Mouse (Mus musculus): ENCODE measurements around the gene Pacs1.
"Not testable (repeated sequence)": the region's sequence is repeated elsewhere in the genome, so short reads cannot be mapped to it uniquely, and the experiment has no call there.

Gene Pacs1

DNA sequence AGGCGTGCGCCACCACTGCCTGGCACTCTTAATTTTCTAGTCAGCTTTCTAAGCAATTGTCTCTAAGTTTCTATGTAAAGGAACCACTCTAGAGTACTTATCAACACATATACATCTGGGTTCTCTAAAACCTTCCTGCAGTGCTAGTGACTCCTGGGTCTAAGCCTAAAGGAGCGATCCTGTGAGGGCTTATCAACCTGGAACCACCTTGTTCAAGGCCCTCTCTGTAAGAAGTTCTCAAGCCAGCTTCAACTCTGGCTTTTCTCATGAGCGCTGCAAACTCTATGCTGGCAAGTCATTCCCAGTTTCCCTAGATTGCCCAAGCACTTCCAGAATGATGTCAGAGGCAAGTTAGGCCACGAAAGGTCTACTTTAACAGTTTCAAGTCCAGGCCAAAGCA, 5.9 kb downstream of the Pacs1 start:
- DNase-seq = no peak

DNA sequence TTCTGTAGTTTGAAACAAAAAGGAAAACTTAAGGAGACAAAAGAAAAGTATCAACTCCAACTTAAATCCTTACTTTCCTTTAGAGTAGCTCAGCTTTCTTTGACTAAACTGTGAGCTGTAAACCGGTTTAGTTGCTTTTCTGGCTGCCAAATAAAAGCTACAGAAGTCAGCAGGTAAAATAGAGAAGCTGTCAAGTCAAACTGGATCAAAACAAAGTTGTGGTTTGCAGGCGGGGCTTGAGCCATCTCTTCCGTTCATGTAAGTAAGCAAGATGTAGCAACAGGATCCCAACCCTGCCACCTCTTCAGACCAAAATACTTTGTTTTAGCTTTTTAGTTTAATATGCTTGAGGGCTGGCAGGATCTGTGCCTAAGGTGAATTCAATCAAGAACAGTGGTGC, 15.8 kb downstream of the Pacs1 start:
- no peak for DNase-seq

- DNase-seq = not testable (repeated sequence)
These were observed 35.9 kb downstream of the Pacs1 start for GRCm38 (mm10) chr19:5236981-5237380.

GRCm38 (mm10) chr19:5232696-5233095, 40.2 kb downstream of the Pacs1 start:
- DNase-seq = no peak

GRCm38 (mm10) chr19:5230110-5230509, 42.8 kb downstream of the Pacs1 start:
- no peak for DNase-seq

DNA sequence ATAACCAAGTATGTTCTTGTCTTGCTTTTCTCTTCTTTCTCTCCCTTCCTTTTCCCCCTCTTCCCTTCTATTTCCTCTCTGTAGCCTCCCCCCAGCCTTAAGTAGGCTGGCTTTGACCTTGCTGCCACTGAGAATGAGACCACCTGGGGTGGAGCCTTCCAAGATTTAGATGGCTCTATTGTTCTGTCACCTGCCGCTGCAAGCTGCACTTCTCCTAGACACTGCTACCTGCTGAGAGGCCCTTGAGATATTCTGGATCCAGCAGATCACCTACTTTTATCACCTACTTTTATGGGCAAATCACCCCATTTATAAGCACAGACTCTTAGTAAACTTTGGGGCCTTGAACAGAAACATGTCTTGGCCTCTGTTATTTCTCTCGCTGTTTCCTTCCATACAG, 48.3 kb downstream of the Pacs1 start:
- DNase-seq = no peak

DNA sequence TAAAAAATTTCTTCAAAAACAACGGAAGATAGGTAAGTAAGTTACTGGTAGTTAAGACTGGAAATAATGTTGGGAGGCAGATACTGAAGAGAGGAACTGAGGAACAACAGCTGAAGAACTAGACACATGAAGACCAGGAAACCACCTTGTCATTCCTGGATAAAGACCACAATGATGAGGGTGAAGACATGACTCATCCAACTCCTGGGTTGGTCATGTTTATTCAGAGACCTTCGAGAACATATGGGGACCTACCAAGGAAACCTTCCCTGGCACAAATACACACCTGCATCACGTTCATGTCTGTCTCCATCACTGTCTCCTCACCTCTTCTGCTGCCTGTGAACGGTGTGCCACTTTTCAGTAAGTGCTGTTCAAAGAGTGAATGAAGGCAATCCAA, 48.8 kb downstream of the Pacs1 start:
- DNase-seq = no peak

DNA sequence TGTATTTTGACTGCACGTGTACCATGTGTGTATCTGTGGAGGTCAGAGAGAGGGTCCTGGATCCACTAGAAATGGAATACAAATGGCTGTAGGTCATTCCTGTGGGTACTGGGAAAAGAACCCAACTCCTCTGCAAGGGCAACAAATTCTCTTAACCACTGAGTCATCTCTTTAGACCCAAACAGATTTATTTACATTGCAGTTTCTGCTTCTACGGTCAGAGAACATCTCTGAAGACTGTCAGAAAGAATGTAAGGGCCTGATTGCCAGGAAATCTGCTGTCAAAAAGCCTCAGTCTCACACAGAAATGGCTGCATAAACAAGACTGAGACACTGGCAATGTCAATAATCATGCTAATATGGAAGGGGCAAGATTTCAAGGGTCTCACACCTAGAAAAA, 51.0 kb downstream of the Pacs1 start:
- no peak for DNase-seq

- not testable (repeated sequence) for DNase-seq
These were observed 51.6 kb downstream of the Pacs1 start for GRCm38 (mm10) chr19:5221219-5221723.

DNA sequence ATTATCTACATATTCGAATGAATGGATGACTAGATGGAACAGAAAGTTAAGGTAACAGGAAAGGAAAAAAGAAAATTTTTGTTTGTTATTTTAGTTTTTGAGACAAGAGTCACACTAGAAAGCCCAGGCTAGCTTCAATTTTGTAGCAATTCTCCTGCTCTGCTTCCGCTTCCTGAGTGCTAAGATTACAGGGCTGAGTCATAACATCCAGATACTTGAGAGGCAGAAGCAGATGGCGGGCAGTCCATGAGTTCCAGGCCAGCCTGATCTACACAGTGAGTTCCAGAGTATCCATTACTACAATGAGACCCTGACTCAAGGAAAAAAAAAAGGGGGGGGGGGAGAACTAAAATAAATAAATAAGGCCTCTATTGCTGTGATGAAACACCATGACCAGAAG, 52.5 kb downstream of the Pacs1 start:
- no peak for DNase-seq

- DNase-seq = no peak
These were observed 71.2 kb downstream of the Pacs1 start for GRCm38 (mm10) chr19:5201691-5202090.

DNA sequence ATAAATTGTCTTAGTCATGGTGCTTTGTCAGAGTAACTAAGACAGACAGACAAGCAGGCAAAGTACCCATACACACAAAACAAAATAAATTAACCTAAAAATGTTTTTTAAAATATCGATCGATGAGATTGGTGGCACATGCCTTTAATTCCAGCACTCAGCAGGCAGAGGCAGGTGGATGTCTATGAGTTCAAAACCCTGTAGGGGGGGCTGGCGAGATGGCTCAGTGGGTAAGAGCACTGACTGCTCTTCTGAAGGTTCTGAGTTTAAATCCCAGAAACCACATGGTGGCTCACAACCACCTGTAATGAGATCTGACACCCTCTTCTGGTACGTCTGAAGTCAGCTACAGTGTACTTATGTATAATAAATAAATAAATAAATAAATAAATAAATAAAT, 72.3 kb downstream of the Pacs1 start:
- not testable (repeated sequence) for DNase-seq

DNA sequence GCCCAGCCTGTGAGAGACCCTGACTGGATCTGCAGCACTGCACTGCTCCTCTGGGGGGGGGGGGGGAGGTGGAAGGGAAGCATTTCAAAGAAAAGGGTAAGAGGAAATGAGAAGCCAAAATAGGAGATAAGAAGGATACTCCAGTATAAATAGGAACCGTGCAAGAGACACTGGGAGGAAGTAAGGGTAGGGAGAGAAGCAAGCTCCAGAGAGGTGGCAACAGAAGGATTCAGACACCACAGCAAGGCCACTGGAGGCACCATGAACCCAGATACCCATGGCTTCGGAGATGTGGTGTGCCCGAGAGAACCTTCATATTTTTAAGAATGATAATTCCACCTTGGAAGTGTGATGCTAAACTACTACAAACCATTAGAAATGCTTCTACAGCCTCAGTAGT, 74.4 kb downstream of the Pacs1 start:
- DNase-seq = no peak

DNA sequence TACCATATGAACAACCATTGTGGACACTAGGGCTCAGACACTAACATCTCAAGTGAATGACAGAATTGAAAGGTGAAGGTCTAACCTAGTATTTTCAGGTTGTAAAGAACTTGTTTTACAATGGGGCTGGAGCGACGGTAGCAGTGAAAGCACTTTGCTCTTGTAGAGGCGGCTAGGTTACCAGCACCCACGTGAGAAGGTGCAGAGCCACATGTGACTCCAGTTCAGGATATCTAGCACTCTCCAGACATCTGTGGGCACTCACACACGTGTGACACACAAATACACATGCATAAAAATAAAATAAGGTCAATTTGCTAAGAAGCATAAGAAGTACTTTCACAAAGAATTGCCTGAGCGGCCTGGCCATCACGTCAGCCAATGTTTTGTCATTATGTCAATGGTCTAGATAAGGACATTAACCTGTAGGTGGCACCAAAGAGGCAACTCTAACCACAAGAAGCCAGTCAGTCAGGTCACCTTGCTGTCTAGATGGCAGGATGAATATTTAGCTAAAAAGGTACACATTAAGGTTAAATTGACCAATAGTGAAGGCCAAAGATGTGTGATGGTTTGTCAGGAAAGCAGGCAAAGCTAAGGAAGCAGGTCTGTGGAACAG, 77.4 kb downstream of the Pacs1 start:
- peak; percentile 50 to 70 for DNase-seq

DNA sequence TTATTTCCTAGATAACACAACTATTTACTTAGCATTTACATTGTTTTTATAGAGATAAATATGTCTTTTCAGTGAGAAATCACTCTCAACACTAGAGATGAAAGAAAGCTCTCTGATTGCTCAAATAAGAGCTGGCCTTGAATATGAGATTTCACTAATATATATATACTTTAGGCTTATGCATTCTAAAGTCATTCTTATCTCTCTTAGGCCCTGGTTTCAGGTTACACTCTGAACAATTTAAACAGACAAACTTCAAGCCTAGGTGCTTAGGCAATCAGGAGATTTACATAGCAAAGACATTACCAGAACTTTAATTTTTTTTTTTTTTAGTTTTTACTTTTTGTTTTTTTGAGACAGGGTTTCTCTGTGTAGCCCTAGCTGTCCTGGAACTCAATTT, 80.5 kb downstream of the Pacs1 start:
- DNase-seq = no peak

- peak; percentile 33 to 60 for DNase-seq
These were observed 85.5 kb downstream of the Pacs1 start for GRCm38 (mm10) chr19:5187439-5187838.

GRCm38 (mm10) chr19:5181926-5182325, 91.0 kb downstream of the Pacs1 start:
- peak in 1 of 2 experiments; percentile 13 for DNase-seq

GRCm38 (mm10) chr19:5178631-5179030, 94.3 kb downstream of the Pacs1 start:
- DNase-seq = no peak

DNA sequence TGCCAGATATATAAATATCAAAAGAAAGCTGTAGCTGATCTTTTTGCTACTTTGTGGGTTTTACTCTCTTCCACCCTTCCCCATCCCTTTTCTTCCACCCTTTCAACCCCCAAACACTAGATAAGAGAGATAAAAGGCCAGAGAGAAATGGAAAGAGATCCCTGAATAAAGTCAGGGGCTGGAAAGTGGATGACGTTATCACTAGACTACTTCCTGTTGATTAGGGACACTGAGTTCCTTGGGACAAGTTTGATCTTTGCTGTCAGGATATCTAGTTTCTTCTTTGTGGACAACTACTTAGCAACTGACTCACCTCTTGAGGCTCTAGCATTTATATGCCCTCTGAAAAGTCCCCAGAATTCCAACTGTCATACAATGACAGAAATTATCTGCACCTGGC, 102.5 kb downstream of the Pacs1 start:
- no peak for DNase-seq

DNA sequence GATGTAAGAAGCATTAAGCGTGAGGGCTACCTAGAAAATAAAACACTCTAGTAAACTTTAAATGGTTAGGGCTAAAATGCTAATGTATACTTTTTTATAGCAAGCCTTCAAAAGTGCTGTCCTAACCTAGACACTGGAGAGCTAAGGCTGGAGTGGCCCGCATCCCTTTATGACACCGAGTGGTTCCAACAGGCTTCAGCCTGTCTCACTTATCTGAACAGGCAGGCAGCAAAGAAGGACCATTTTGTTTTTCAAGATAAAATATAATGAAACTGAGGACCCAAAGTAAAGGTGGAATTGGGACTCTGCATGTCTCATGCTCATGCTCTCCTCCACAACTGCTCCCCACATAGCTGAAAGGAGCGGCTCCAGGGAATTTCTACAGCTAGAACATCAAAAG, 105.4 kb downstream of the Pacs1 start:
- DNase-seq = no peak

- peak; percentile 14 to 16 for DNase-seq
These were observed 108.5 kb downstream of the Pacs1 start for GRCm38 (mm10) chr19:5164380-5164779.

DNA sequence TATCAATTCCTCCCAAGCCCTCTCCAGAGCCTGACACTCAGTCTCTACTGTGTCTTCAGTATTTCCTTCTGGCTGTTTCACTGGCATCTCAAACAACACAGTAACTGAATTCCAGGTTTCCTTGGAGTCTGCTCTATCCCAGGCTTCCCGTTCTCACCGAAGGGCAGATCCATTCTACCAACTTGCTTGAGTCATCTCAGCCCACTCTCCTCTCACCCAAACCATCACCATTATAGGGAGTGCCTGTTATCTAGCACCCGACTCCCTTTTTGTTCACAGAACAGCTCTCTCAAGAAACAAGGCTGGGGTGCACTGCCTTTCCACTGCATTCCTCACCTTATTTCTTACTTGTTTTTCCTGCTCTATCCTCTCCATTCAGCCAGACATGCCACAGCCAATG, 111.0 kb downstream of the Pacs1 start:
- peak in 1 of 2 experiments; percentile 10 for DNase-seq

GRCm38 (mm10) chr19:5152261-5152660, 120.7 kb downstream of the Pacs1 start:
- no peak for DNase-seq

DNA sequence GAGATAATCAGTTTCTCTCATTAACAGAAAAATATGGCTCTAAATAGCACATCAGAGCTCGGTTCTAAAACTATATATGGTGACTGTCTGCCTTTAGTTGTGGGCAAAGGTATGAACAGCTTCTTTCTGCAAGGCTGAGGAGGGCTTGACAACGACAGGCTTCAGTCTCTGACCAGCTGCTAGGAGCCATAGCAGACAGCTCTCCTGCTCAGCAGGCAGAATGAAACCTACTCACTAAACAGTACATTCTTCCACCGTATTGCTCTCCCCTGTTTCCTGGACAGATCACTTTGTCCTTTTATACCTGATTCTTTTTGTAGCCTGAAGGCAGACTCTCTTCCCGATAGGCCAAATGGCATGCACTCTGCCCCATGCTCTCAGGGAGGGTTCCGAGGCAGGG, 121.2 kb downstream of the Pacs1 start:
- no peak for DNase-seq

- peak in 1 of 2 experiments; percentile 66 for DNase-seq
These were observed 121.6 kb downstream of the Pacs1 start for GRCm38 (mm10) chr19:5151331-5151730.
